Mouse (Mus musculus) cerebellum, postnatal 4 days (tissue): ENCODE results near the gene Wdfy1.

Experiments used
- DNase-seq, 2 experiments: peaks; one replicate each; pipeline ENCODE4 v3.0.0; 2022; ENCODE audit warnings: low spot score in 2 of 2, mixed read lengths in 1 of 2

The Wdfy1 gene

GRCm38 (mm10) chr1:79761106-79761916 is 14.6 kb downstream of the Wdfy1 start:
- peak; percentile 60 to 79 for DNase-seq

DNA sequence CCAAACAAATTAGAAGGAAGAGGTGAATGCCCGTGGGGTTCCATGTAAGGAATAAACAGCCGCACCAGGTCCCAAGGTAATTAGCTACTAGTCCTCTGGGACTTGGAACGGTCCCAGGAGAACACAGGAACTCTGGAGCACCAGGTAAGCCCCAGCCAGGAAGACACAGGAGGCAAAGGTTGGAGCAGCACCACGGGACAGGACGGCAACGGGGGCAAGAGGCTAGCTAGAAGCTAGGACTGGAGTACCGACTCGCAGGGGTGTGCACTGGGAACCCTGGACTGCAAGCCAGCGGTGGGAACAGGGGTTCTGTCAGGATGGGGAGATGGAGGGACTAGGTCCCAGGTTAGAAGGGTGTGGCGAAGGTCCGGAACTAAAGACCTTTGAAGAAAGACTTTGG is 15.3 kb downstream of the Wdfy1 start:
- peak in 1 of 2 experiments; percentile 7 for DNase-seq

DNA sequence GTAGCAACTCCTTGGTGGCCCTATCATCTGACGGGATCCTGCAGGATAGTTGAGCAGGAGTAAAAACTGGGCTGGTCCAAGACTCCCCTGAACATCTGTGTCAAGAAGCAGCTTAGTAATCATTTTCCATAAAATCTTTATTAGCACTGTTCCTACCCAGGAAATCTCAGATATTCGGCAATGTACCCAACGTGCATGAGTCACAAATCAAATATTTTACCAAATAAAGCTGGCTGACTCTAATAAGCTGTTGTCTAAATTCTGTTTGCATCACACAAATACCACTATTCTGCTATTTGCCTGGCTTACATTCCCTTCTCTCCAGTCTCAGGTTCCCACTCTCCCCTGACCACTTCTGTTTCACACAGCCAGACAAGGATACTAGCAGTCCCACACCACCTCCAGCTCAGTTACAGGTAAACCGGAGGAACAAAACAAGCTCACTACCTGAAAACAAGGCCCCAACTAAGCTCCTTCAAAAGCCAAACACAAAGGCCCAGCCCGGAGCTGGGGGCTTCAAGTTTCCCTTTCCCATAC is 16.4 kb downstream of the Wdfy1 start:
- DNase-seq = no peak

DNA sequence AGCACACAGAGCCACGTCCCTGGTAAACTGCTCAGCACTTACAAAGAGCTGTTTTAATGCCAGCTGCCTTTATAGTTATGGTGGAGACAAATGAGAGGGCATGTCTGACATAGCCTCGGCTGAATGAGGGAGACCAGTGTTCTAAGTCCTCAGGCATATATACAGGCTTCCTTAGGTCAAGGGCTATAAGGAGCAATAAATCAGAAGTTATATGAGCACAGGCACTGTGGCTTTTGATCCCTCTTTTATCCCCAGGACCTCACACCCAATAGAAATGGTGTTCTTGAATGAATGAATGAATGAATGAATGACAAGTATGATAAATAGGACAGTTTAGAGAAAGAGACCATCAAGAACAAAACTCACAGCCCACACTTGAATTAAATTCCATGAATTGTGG is 16.9 kb downstream of the Wdfy1 start:
- DNase-seq = no peak

GRCm38 (mm10) chr1:79757597-79757996 is 18.3 kb downstream of the Wdfy1 start:
- no peak for DNase-seq

DNA sequence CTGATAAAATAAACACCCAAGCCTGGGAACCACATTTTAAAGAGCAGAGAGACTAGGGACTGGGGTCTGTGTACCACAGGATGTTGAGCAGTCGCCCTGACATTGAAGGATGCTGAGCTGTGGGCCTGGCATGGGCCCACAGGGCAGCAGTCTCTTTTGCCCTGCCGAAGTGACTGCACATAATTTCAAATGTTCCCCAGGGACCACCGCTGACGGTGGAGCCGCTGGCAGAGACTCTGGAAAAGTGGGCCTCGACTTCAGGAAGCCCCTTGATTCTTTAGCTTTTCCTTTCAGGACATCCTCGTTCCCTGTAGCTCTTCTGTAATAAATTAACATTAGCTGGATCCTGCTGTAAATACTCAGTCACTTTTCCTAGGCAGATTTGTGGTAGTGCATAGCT is 18.8 kb downstream of the Wdfy1 start:
- no peak for DNase-seq

- DNase-seq = no peak
Observed at GRCm38 (mm10) chr1:79756417-79756816, 19.5 kb downstream of the Wdfy1 start.

- no peak for DNase-seq
Observed at GRCm38 (mm10) chr1:79755376-79755775, 20.6 kb downstream of the Wdfy1 start.

- no peak for DNase-seq
Observed at GRCm38 (mm10) chr1:79754936-79755335, 21.0 kb downstream of the Wdfy1 start.

GRCm38 (mm10) chr1:79753456-79753855 is 22.5 kb downstream of the Wdfy1 start:
- DNase-seq = no peak

GRCm38 (mm10) chr1:79752714-79753340 is 23.1 kb downstream of the Wdfy1 start:
- DNase-seq = no peak

DNA sequence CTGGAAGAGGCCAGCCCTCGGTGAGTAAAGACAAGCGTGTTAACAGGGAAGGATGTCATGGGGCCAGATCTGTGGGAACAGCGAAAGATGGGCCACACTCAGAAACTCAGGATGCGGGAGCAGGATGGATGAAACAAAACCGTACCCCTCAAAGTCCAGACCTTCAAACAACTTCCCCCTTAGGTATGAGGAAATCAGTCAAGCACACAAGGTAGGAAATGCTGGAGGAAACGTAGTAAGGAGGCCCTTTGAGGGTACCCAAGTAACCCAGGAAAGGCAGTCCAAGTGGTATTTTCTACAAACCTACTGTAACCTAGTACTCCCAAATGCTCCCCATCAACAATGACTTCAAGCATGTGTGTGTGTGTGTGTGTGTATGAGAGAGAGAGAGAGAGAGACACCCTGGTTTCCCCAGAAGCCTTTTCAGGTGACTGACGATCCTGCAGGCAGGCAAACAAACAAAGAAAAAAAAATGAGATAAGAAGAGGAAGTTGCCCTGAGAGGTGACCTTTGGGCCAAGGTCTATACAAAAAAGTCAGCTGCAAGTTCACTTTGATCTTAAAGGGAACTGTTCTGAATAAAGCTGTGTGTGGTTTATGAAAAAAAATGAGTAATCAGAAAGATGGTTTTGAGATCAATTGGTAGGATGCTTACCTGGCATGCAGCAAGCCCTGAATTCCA is 23.8 kb downstream of the Wdfy1 start:
- no peak for DNase-seq

GRCm38 (mm10) chr1:79751186-79751585 is 24.8 kb downstream of the Wdfy1 start:
- no peak for DNase-seq

- DNase-seq = no peak
Observed at GRCm38 (mm10) chr1:79746056-79746455, 29.9 kb downstream of the Wdfy1 start.

- DNase-seq = no peak
Observed at GRCm38 (mm10) chr1:79743385-79743784, 32.6 kb downstream of the Wdfy1 start.

DNA sequence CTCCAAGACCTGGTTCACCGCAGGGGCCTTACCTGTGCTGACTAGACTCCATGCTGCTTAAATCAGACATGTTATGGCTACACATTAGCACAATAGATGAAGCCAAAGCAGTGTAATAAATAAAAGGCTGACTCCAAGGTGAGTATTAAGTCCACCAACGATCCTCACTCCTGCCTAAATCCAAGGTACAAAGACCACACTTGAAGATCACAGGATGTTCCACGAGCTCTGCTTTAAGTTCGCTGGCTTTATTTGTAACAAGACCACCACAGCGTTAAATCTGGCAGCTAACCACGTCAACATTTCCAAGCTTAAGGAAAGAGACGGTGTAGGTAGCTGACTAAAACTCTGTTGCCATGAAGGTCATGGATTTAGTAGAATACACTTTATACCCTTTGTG is 33.0 kb downstream of the Wdfy1 start:
- no peak for DNase-seq

- no peak for DNase-seq
Observed at GRCm38 (mm10) chr1:79741002-79741401, 34.9 kb downstream of the Wdfy1 start.

- DNase-seq = no peak
Observed at GRCm38 (mm10) chr1:79739726-79740125, 36.2 kb downstream of the Wdfy1 start.

DNA sequence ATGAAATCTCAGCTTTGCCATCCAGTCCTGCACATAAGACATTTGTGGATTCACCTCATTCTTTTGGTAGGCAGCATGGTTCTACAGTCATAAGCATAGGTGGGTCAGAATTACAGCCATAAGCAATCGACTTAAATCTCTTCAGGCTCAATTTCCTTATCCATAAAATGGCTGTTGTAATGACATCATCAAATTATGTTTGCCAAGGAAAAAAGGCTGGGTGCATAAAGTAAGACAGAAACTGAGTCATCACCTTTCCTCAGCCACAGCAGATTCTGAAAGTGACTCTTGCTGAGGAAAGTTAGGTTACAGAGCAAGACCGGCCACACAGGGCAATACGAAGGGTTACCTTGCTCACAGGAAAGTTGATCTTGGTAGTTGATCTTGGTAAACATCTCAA is 39.5 kb downstream of the Wdfy1 start:
- no peak for DNase-seq

DNA sequence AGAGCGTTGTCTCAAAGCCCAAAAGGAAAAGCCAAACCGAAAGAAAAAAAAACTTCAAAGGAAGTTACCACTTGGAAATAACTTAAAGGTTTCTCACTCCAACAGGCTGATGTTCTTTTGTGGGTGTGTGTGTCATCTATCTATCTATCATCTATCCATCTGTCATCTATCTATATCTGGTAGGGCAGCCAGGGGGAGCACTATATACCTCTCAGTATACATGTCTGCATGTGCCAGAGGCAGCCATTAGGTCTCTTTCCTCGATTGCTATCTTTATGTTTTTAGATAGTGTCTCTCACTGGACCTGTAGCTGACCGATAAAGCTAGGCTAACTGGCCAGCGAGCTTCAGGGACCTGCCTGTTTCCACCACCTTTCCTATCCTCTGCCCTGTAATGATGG is 41.1 kb downstream of the Wdfy1 start:
- DNase-seq = no peak

DNA sequence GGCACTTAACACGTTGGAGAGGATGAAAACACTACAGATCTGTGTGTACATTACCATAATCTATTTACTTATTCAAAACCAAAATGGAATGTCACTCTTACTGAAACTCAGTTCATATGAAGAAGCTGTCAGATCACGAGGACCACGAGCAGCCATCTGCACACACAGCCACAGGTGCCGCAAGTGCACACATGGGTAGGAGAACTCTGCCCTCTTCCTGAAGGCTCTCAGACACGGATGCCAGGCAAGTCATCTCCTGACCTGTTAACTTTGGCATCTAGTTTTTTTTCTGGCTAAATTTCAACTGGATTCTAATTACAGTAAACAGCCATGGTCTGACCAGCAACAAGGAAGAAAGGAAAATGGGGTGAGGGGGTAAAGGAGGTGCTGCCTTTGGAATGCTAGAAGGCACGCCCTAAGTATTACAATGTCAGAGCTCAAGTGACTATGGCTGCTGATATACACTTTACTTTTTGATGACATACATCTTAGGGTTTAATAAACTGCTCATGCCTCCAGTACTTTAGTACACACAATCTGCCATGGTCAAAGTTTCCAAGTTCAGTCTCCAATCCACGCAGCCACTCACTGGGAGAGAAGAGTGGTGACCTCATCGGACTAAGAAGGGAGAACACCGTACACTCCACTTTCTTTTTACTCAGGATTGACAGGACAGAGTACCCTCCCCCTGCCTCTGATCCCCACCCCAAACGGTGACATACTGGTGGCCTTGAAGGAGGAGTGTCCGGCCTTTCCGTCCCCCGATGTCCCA is 61.6 kb downstream of the Wdfy1 start:
- no peak for DNase-seq

DNA sequence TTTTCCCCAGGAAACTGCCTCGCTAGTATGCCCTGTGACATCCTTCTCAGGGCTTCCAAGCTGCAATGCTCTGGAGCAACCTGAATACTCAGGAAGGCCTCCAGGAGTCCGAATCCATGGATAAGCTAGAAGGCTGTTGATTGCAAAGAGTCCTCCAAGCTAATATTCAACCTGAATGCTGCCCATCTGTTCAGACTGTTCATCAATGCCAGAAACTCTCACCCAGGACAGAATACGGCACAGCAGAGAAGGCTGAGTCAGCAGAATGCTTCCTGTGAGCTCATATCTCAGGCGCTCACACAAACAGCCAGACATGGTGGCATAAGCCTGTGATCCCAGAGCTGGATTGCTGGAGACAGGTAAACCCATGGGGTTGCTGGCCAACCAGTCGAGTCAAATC is 62.9 kb downstream of the Wdfy1 start:
- DNase-seq = no peak
